Mouse (Mus musculus): ENCODE results near the gene Fstl4. TPM values are rescaled to one million over a fixed set of nuclear protein-coding genes. Genes with fewer than 3 reads are reported as not detected.

Fstl4 gene
- polyA plus RNA-seq, 1 experiment from 2014 or later, result 0.49 TPM

GRCm38 (mm10) chr11:52753261-52753660 is 11.2 kb upstream of the Fstl4 start:
- Histone ChIP-seq H3K4me3 (ENCODE audit: low read depth, low read length) (no peak overlapping the region), H3K9me3 (ENCODE audit: control insufficient read depth, low read length) (no peaks in the 10 kb centered on the region), H3K9ac (ENCODE audit: low read length) (no peak overlapping the region), H3K4me2 (ENCODE audit: low read depth, severe bottlenecking) (no peak overlapping the region), H3K27ac (replicated peaks; ENCODE audit: low read depth, low read length) (no peak overlapping the region), H3K36me3 (ENCODE audit: control insufficient read depth, insufficient read depth, low read length) (no peaks in the 10 kb centered on the region), H3K4me1 (ENCODE audit: control insufficient read depth, insufficient read depth, low read length) (no peaks in the 10 kb centered on the region), H3K27me3 (ENCODE audit: control insufficient read depth, insufficient read depth, low read length) (no peaks in the 10 kb centered on the region)
- ATAC-seq (ENCODE audit: insufficient number of reproducible peaks, low FRiP score, low TSS enrichment, low read depth) (no peak), DNase-seq (ENCODE audit: low spot score) (no peak)
- 49% methylated on average over 4 of the region's 4 CpGs for WGBS

GRCm38 (mm10) chr11:52761800-52762199 is 2.6 kb upstream of the Fstl4 start:
- DNase-seq (ENCODE audit: low spot score) (no peak), ATAC-seq (ENCODE audit: insufficient number of reproducible peaks, low FRiP score, low TSS enrichment, low read depth) (no peak)
- no peak overlapping the region for H3K27ac ChIP-seq (replicated peaks; ENCODE audit: low read depth, low read length)
- H3K4me3 ChIP-seq (ENCODE audit: low read depth, low read length), result no peak overlapping the region
- no peaks in the 10 kb centered on the region for H3K36me3 ChIP-seq (ENCODE audit: control insufficient read depth, insufficient read depth, low read length)
- H3K27me3 ChIP-seq (ENCODE audit: control insufficient read depth, insufficient read depth, low read length), result peaks cover 40% of the 10 kb centered on the region
- no peak overlapping the region for H3K9ac ChIP-seq (ENCODE audit: low read length)
- no peaks in the 10 kb centered on the region for H3K9me3 ChIP-seq (ENCODE audit: control insufficient read depth, low read length)
- no peak overlapping the region for H3K4me2 ChIP-seq (ENCODE audit: low read depth, severe bottlenecking)
- H3K4me1 ChIP-seq (ENCODE audit: control insufficient read depth, insufficient read depth, low read length), result peaks cover 12% of the 10 kb centered on the region; the same call in 1 of the 2 replicates
- 88% methylated on average over 1 of the region's 1 CpGs for WGBS

- Histone ChIP-seq H3K9me3 (ENCODE audit: control insufficient read depth, low read length) (no peaks in the 10 kb centered on the region), H3K27me3 (ENCODE audit: control insufficient read depth, insufficient read depth, low read length) (peaks cover 43% of the 10 kb centered on the region), H3K9ac (ENCODE audit: low read length) (0 out of 2 replicates have a peak overlapping the region, but pooled peaks have one; percentile 37), H3K4me3 (ENCODE audit: low read depth, low read length) (peak overlapping the region; percentile 49), H3K4me2 (ENCODE audit: low read depth, severe bottlenecking) (peak overlapping the region; percentile 95), H3K36me3 (ENCODE audit: control insufficient read depth, insufficient read depth, low read length) (no peaks in the 10 kb centered on the region), H3K27ac (replicated peaks; ENCODE audit: low read depth, low read length) (no peak overlapping the region), H3K4me1 (ENCODE audit: control insufficient read depth, insufficient read depth, low read length) (peaks cover 12% of the 10 kb centered on the region; the same call in 1 of the 2 replicates)
- DNase-seq (ENCODE audit: low spot score) (peak; percentile 59), ATAC-seq (ENCODE audit: insufficient number of reproducible peaks, low FRiP score, low TSS enrichment, low read depth) (no peak)
- under 1% methylated on average over 53 of the region's 53 CpGs for WGBS
Observed at GRCm38 (mm10) chr11:52764894-52765677, 652 bp downstream of the Fstl4 start.

- peak overlapping the region; percentile 36 for H3K4me2 ChIP-seq (ENCODE audit: low read depth, severe bottlenecking)
- H3K9me3 ChIP-seq (ENCODE audit: control insufficient read depth, low read length), result no peaks in the 10 kb centered on the region
- no peaks in the 10 kb centered on the region for H3K36me3 ChIP-seq (ENCODE audit: control insufficient read depth, insufficient read depth, low read length)
- WGBS, result 2% methylated on average over 21 of the region's 21 CpGs
- ATAC-seq (ENCODE audit: insufficient number of reproducible peaks, low FRiP score, low TSS enrichment, low read depth), result no peak
- H3K4me3 ChIP-seq (ENCODE audit: low read depth, low read length), result no peak overlapping the region
- H3K27me3 ChIP-seq (ENCODE audit: control insufficient read depth, insufficient read depth, low read length), result peaks cover 43% of the 10 kb centered on the region
- no peak overlapping the region for H3K27ac ChIP-seq (replicated peaks; ENCODE audit: low read depth, low read length)
- DNase-seq (ENCODE audit: low spot score), result peak; percentile 42
- no peak overlapping the region for H3K9ac ChIP-seq (ENCODE audit: low read length)
- H3K4me1 ChIP-seq (ENCODE audit: control insufficient read depth, insufficient read depth, low read length), result peaks cover 12% of the 10 kb centered on the region; the same call in 1 of the 2 replicates
Observed at GRCm38 (mm10) chr11:52765678-52766254, 1.3 kb downstream of the Fstl4 start.

GRCm38 (mm10) chr11:52767921-52768320 is 3.5 kb downstream of the Fstl4 start:
- Histone ChIP-seq H3K9me3 (ENCODE audit: control insufficient read depth, low read length) (no peaks in the 10 kb centered on the region), H3K27me3 (ENCODE audit: control insufficient read depth, insufficient read depth, low read length) (peaks cover 41% of the 10 kb centered on the region), H3K4me3 (ENCODE audit: low read depth, low read length) (no peak overlapping the region), H3K4me1 (ENCODE audit: control insufficient read depth, insufficient read depth, low read length) (peaks cover 12% of the 10 kb centered on the region; the same call in 1 of the 2 replicates), H3K36me3 (ENCODE audit: control insufficient read depth, insufficient read depth, low read length) (no peaks in the 10 kb centered on the region), H3K9ac (ENCODE audit: low read length) (no peak overlapping the region), H3K27ac (replicated peaks; ENCODE audit: low read depth, low read length) (no peak overlapping the region), H3K4me2 (ENCODE audit: low read depth, severe bottlenecking) (no peak overlapping the region)
- ATAC-seq (ENCODE audit: insufficient number of reproducible peaks, low FRiP score, low TSS enrichment, low read depth) (no peak), DNase-seq (ENCODE audit: low spot score) (no peak)
- 89% methylated on average over 3 of the region's 3 CpGs for WGBS

- WGBS, result 79% methylated on average over 3 of the region's 3 CpGs
- DNase-seq (ENCODE audit: low spot score), result no peak
- no peak overlapping the region for H3K4me2 ChIP-seq (ENCODE audit: low read depth, severe bottlenecking)
Observed at GRCm38 (mm10) chr11:52773073-52773472, 8.6 kb downstream of the Fstl4 start.

GRCm38 (mm10) chr11:52775291-52775690 is 10.9 kb downstream of the Fstl4 start:
- H3K9me3 ChIP-seq (ENCODE audit: control insufficient read depth, low read length), result no peaks in the 10 kb centered on the region
- no peak overlapping the region for H3K4me2 ChIP-seq (ENCODE audit: low read depth, severe bottlenecking)
- no peak overlapping the region for H3K27ac ChIP-seq (replicated peaks; ENCODE audit: low read depth, low read length)
- H3K4me3 ChIP-seq (ENCODE audit: low read depth, low read length), result no peak overlapping the region
- H3K27me3 ChIP-seq (ENCODE audit: control insufficient read depth, insufficient read depth, low read length), result no peaks in the 10 kb centered on the region
- H3K36me3 ChIP-seq (ENCODE audit: control insufficient read depth, insufficient read depth, low read length), result no peaks in the 10 kb centered on the region
- DNase-seq (ENCODE audit: low spot score) (no peak), ATAC-seq (ENCODE audit: insufficient number of reproducible peaks, low FRiP score, low TSS enrichment, low read depth) (no peak)
- no peaks in the 10 kb centered on the region for H3K4me1 ChIP-seq (ENCODE audit: control insufficient read depth, insufficient read depth, low read length)
- no peak overlapping the region for H3K9ac ChIP-seq (ENCODE audit: low read length)
- 71% methylated on average over 3 of the region's 3 CpGs for WGBS

More at GRCm38 (mm10) chr11:52773073-52773472, 8.6 kb downstream of the Fstl4 start:
- Histone ChIP-seq H3K27me3 (ENCODE audit: control insufficient read depth, insufficient read depth, low read length) (0 out of 2 replicates have a peak, but pooled peaks cover 2% of the 10 kb centered on the region), H3K9ac (ENCODE audit: low read length) (no peak overlapping the region), H3K9me3 (ENCODE audit: control insufficient read depth, low read length) (no peaks in the 10 kb centered on the region), H3K4me1 (ENCODE audit: control insufficient read depth, insufficient read depth, low read length) (no peaks in the 10 kb centered on the region), H3K4me3 (ENCODE audit: low read depth, low read length) (no peak overlapping the region), H3K36me3 (ENCODE audit: control insufficient read depth, insufficient read depth, low read length) (no peaks in the 10 kb centered on the region), H3K27ac (replicated peaks; ENCODE audit: low read depth, low read length) (no peak overlapping the region)
- ATAC-seq (ENCODE audit: insufficient number of reproducible peaks, low FRiP score, low TSS enrichment, low read depth), result no peak

GRCm38 (mm10) chr11:52782426-52782825 is 18.0 kb downstream of the Fstl4 start:
- Histone ChIP-seq H3K4me2 (ENCODE audit: low read depth, severe bottlenecking) (no peak overlapping the region), H3K9ac (ENCODE audit: low read length) (no peak overlapping the region), H3K36me3 (ENCODE audit: control insufficient read depth, insufficient read depth, low read length) (no peaks in the 10 kb centered on the region), H3K27me3 (ENCODE audit: control insufficient read depth, insufficient read depth, low read length) (no peaks in the 10 kb centered on the region), H3K4me3 (ENCODE audit: low read depth, low read length) (no peak overlapping the region), H3K27ac (replicated peaks; ENCODE audit: low read depth, low read length) (no peak overlapping the region), H3K9me3 (ENCODE audit: control insufficient read depth, low read length) (no peaks in the 10 kb centered on the region), H3K4me1 (ENCODE audit: control insufficient read depth, insufficient read depth, low read length) (no peaks in the 10 kb centered on the region)
- ATAC-seq (ENCODE audit: insufficient number of reproducible peaks, low FRiP score, low TSS enrichment, low read depth) (no peak), DNase-seq (ENCODE audit: low spot score) (no peak)
- WGBS, result 86% methylated on average over 5 of the region's 5 CpGs

Data from limb, embryonic 11.5 days (tissue).